Mouse (Mus musculus) heart, embryonic 14.5 days (tissue): ENCODE results near the gene Taf7l. TPM values are rescaled to one million over a fixed set of nuclear protein-coding genes. Genes with fewer than 3 reads are reported as not detected.

Source experiments
- ATAC-seq: fragments of 200-750 bp; cut with Nextera tagmentation; 2 replicates; pipeline ENCODE4 v1.8.0; 2017; ENCODE audit warnings: low read depth, moderate TSS enrichment; ENCODE audit not compliant: insufficient number of reproducible peaks, insufficient read depth, low FRiP score
- H3K27ac ChIP-seq, 2 experiments: fragments of 200-500 bp in 1 of 2; fragments of 300-500 bp in 1 of 2; sonication (generic) in 1 of 2; replicated peaks in 1 of 2; 2 replicates each; pipeline ENCODE4 v1.5.1; 2012 to 2014; ENCODE audit warnings: low read depth in 2 of 2, low read length in 2 of 2, control low read depth in 1 of 2, mild to moderate bottlenecking in 1 of 2, mixed read lengths in 1 of 2; ENCODE audit not compliant: control insufficient read depth in 1 of 2, insufficient read depth in 1 of 2
- H3K27me3 ChIP-seq: fragments of 300-500 bp; sonication (generic); 2 replicates; pipeline ENCODE4 v1.6.1; 2014; ENCODE audit warnings: mild to moderate bottlenecking, low read length, control low read depth; ENCODE audit not compliant: control insufficient read depth, insufficient read depth
- H3K36me3 ChIP-seq: fragments of 300-500 bp; sonication (generic); 2 replicates; pipeline ENCODE4 v1.6.1; 2014; ENCODE audit warnings: mild to moderate bottlenecking, control low read depth, low read length, mixed read lengths; ENCODE audit not compliant: control insufficient read depth, insufficient read depth
- H3K4me1 ChIP-seq, 2 experiments: fragments of 200-500 bp in 1 of 2; fragments of 300-500 bp in 1 of 2; sonication (generic) in 1 of 2; 2 replicates each; pipeline ENCODE4 v1.6.1; 2012 to 2014; ENCODE audit warnings: low read length in 2 of 2, control low read depth in 1 of 2, mixed read lengths in 1 of 2; ENCODE audit not compliant: control insufficient read depth in 2 of 2, insufficient read depth in 2 of 2
- H3K4me2 ChIP-seq: fragments of 300-500 bp; sonication (generic); 2 replicates; pipeline ENCODE4 v1.6.1; 2014; ENCODE audit warnings: mild to moderate bottlenecking, low read length
- H3K4me3 ChIP-seq, 2 experiments: fragments of 200-500 bp in 1 of 2; fragments of 300-500 bp in 1 of 2; sonication (generic) in 1 of 2; 2 replicates each; pipeline ENCODE4 v1.5.1; 2012 to 2014; ENCODE audit warnings: low read length in 2 of 2, mild to moderate bottlenecking in 2 of 2, control low read depth in 1 of 2, low read depth in 1 of 2, moderate library complexity in 1 of 2; ENCODE audit not compliant: control insufficient read depth in 1 of 2, insufficient read depth in 1 of 2
- H3K9ac ChIP-seq: fragments of 300-500 bp; sonication (generic); 2 replicates; pipeline ENCODE4 v1.6.1; 2014; ENCODE audit warnings: mild to moderate bottlenecking, low read length
- H3K9me3 ChIP-seq: fragments of 300-500 bp; sonication (generic); 2 replicates; pipeline ENCODE4 v1.6.1; 2016; ENCODE audit warnings: low read length, control low read depth; ENCODE audit not compliant: control insufficient read depth
- WGBS: fragments of 180-500 bp; shearing (Covaris S2); extraction: QIAGEN DNeasy Blood & Tissue Kit; methylation state at CpG from one replicate; pipeline ENCODE4 v1.1.7; 2014; 5-methylcytosine and 5-hydroxymethylcytosine counted together
- polyA plus RNA-seq: library from polyadenylated mRNA; unstranded; fragments of >200 nt; fragmentation: Nextera tagmentation; extraction: Ambion mirVana; gene quantifications from 2 replicates; pipeline ENCODE4 v1.2.1, GENCODE M21; 2014

Taf7l gene
- polyA plus RNA-seq, 1 experiment from 2014 or later: not detected

DNA sequence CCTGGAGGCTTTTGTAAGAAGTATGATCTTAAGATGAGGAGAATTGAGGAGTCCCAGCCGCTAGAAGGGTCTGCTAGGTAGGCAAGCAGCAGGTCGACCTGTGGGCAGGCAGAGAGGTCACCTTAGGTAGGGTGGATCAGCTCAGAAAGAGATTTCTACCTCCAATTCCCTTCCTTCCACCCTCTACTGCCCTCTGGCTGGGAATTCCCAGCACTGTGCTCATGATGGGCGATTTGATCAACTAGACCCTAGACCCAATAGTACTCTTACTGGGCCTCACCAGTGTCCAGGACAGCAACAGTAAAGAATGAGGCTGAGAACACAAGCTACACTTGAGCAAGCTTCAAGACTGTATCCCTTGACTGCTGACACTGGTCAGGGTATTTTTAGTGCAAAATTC lies 49.0 kb downstream of the Taf7l start:
- Histone ChIP-seq H3K9me3 (no peaks in the 10 kb centered on the region), H3K4me1 (peaks cover 3% of the 10 kb centered on the region in 2 experiments; a peak in 1 of 4 replicates), H3K27me3 (no peaks in the 10 kb centered on the region), H3K27ac (no peak overlapping the region), H3K9ac (no peak overlapping the region), H3K4me2 (no peak overlapping the region), H3K36me3 (no peaks in the 10 kb centered on the region), H3K4me3 (no peak overlapping the region)
- 63% methylated on average over 3 of the region's 3 CpGs for WGBS
- no peak for ATAC-seq

DNA sequence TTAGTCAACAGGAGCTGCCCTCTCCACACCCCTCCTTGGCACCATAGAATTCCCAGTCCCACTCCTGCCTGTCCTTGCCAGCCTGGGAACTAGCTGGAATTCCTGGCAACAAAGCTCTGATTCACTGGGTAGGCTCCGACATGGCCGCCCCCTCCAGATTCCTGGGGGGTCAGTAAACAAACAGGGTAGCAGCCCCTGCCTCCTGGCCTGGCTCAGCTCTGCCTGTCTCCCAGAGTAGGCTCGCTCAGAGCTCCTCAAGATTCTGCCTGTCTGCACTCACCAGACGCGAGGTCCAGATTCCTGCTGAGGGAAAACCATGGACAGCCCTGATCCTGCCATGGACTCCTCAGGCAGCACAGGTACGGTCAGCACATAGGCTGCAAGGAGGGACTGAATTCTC lies 49.5 kb downstream of the Taf7l start:
- H3K4me3 ChIP-seq: no peak overlapping the region
- no peaks in the 10 kb centered on the region for H3K9me3 ChIP-seq
- H3K9ac ChIP-seq: no peak overlapping the region
- H3K4me1 ChIP-seq: peaks cover 3% of the 10 kb centered on the region in 2 experiments; a peak in 1 of 4 replicates
- H3K27ac ChIP-seq: no peak overlapping the region
- no peaks in the 10 kb centered on the region for H3K36me3 ChIP-seq
- no peaks in the 10 kb centered on the region for H3K27me3 ChIP-seq
- 44% methylated on average over 6 of the region's 6 CpGs for WGBS
- H3K4me2 ChIP-seq: no peak overlapping the region
- ATAC-seq: 0 out of 2 replicates have a peak, but pooled peaks have one; percentile 13

DNA sequence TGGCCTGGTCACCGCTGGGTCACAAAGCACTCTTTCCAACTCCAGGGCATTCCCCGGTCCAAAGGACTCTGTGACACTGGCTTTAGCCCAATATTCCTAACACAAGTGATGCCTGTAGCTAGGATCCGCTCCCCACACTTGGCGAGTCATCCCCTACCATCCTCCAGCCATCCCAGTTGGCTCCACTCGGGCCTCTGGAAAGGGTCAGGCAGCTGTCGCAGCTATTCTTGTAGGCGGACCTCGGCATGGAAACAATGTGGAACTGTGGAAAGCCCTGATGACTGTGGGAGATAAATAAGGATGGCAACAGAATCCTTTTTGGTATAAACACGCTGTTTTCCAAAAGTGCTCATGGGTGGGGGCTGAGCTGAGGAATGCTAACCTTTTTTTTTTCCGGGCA lies 50.5 kb downstream of the Taf7l start:
- Histone ChIP-seq H3K4me1 (peaks cover 3% of the 10 kb centered on the region in 2 experiments; a peak in 1 of 4 replicates), H3K36me3 (no peaks in the 10 kb centered on the region), H3K4me2 (no peak overlapping the region), H3K27ac (no peak overlapping the region), H3K9me3 (no peaks in the 10 kb centered on the region), H3K27me3 (no peaks in the 10 kb centered on the region), H3K9ac (no peak overlapping the region), H3K4me3 (no peak overlapping the region)
- no peak for ATAC-seq
- WGBS: 54% methylated on average over 10 of the region's 10 CpGs

DNA sequence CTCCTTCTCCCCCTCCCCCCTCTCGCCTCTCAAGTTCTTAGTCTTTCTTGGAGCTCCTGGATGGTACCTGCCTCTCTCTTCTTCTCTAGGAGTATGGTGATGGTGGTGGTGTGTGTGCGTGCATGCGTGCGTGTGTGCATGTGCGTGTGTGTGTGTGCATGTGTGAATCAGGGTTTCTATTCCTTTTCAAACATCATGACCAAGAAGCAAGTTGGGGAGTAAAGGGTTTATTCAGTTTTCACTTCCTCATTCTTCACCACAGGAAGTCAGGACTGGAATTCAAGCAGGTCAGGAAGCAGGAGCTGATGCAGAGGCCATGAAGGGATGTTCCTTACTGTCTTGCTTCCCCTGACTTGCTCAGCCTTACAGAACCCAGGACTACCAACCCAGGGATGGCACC lies 52.0 kb downstream of the Taf7l start:
- no peak for ATAC-seq
- Histone ChIP-seq H3K9me3 (no peaks in the 10 kb centered on the region), H3K9ac (no peak overlapping the region), H3K27ac (no peak overlapping the region), H3K4me1 (peaks cover 3% of the 10 kb centered on the region in 2 experiments; a peak in 1 of 4 replicates), H3K36me3 (no peaks in the 10 kb centered on the region), H3K4me3 (no peak overlapping the region), H3K4me2 (no peak overlapping the region), H3K27me3 (no peaks in the 10 kb centered on the region)
- 97% methylated on average over 5 of the region's 5 CpGs for WGBS

DNA sequence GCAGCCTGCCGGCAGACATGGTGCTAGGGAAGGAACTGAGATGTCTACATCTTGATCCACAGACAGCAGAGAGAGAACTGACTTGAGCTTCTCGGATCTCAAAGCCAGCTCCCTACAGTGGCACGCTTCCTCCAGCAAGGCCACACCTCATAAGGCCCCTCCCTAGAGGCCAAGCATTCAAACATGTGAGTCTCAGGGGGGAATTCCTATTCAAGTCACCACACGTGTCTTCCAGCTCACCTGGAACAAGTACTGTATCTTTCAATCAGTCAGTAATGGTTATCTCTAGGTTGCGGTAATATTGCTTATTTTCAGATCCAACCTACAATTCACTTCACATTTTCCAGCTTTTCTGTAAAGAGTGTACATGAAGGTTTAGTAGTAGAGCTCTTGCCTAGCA lies 56.2 kb downstream of the Taf7l start:
- no peak overlapping the region for H3K27ac ChIP-seq
- ATAC-seq: no peak
- H3K9me3 ChIP-seq: no peaks in the 10 kb centered on the region
- no peak overlapping the region for H3K9ac ChIP-seq
- H3K27me3 ChIP-seq: no peaks in the 10 kb centered on the region
- WGBS: 78% methylated on average over 5 of the region's 5 CpGs
- H3K36me3 ChIP-seq: no peaks in the 10 kb centered on the region
- no peaks in the 10 kb centered on the region for H3K4me1 ChIP-seq
- H3K4me2 ChIP-seq: no peak overlapping the region
- H3K4me3 ChIP-seq: no peak overlapping the region

DNA sequence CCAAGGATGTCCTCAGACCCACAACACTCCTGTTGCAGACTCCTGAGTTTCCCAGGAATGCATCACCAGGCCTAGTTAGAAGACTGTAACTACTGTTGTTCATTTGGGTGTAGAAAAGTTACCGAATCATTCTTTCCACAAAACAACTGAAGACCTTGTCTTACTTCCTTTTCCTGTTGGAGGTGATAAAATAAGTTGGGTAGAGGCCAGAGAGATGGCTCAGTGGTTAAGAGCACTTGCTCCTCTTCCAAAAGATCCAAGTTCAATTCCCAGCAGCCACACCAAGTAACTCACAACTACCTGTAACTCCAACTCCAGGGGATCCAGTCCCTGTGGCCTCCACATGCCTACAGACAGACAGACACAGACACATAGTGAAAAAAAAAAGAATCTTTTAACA lies 64.2 kb downstream of the Taf7l start:
- H3K9me3 ChIP-seq: no peaks in the 10 kb centered on the region
- no peak overlapping the region for H3K9ac ChIP-seq
- no peak for ATAC-seq
- H3K27ac ChIP-seq: no peak overlapping the region
- no peak overlapping the region for H3K4me3 ChIP-seq
- no peaks in the 10 kb centered on the region for H3K27me3 ChIP-seq
- H3K36me3 ChIP-seq: no peaks in the 10 kb centered on the region
- no peaks in the 10 kb centered on the region for H3K4me1 ChIP-seq
- WGBS: 61% methylated on average over 1 of the region's 1 CpGs
- no peak overlapping the region for H3K4me2 ChIP-seq

Other genes starting within 250 kb of the Taf7l start
- gene Trmt2b, start 199.5 kb downstream of the Taf7l start, polyA plus RNA-seq: 43.7 and 48.8 TPM in 2 replicates
- 14.8 and 20.2 TPM in 2 replicates for gene Tmem35a, start 181.3 kb downstream of the Taf7l start, polyA plus RNA-seq
- 28.7 and 31.3 TPM in 2 replicates for gene Cenpi, start 168.4 kb downstream of the Taf7l start, polyA plus RNA-seq
- 0.27 and 0.46 TPM in 2 replicates for gene Drp2, start 71.9 kb downstream of the Taf7l start, polyA plus RNA-seq
- gene Timm8a1, start 65.4 kb upstream of the Taf7l start, polyA plus RNA-seq: 70.6 and 73.9 TPM in 2 replicates
- 0.61 and 0.85 TPM in 2 replicates for gene Btk, start 107.1 kb upstream of the Taf7l start, polyA plus RNA-seq
- 303 and 361 TPM in 2 replicates for gene Rpl36a, start 109.2 kb upstream of the Taf7l start, polyA plus RNA-seq
- 2.4 and 3.2 TPM in 2 replicates for gene Gla, start 124.6 kb upstream of the Taf7l start, polyA plus RNA-seq
- 81.0 and 85.6 TPM in 2 replicates for gene Hnrnph2, start 124.7 kb upstream of the Taf7l start, polyA plus RNA-seq
- gene Armcx4, start 210.0 kb upstream of the Taf7l start, polyA plus RNA-seq: 4.5 and 5.0 TPM in 2 replicates
- gene Armcx1, start 241.5 kb upstream of the Taf7l start, polyA plus RNA-seq: 36.5 and 39.5 TPM in 2 replicates